21 mouse cellular contexts compared by ENCODE assay signal in the genomic region with DNA sequence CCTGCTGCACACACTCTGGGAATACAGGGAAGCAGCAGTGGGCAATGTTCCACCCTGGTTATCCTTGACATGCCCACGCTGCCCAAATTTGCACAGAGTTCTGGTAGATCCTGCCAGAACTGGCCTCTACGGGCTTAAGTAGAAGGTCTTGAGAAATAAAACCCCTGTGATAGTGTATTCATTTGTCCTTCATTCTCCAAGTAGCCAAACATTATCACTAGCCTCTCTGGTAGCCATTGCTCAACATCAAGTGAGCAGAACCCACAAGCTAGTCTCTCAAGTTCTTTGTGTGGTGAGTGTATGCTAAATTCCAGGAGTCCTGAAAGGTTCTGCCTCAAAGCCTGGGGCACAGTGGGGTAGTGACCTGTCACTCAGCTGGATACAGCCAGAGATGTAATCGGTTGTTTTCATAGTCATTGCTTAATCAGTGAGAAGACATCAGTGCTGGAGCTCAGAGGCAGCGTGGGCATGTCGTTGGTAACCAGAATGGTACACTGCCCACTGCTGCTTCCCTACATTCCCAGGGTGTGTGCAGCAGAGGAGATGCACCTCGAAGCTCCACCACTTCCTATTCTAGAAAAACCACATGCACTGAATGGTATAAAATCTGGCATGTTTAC.
A peak's percentile ranks its signal among the peaks of the same experiment; 100 is the strongest.
DNase-seq lines count a peak whose midpoint lies in the region.
"Had no signal": no experiment of that assay in that cellular context is flagged by ENCODE, and none has a peak within 500 bp of the region (broad histone marks: within the 10 kb centered on the region; RNA-seq: fewer than 3 reads in every experiment).

No protein-coding gene starts in this region.

- no peak overlapping the region for H3K4me3 ChIP-seq in brown adipose tissue, adult 24 weeks (ENCODE audit: insufficient read depth, low read depth, low read length)
- H3K4me3 ChIP-seq: embryonic facial prominence, embryonic 12.5 days; heart, embryonic 13.5 days; liver, embryonic 12.5 days; lung, embryonic 15.5 days; midbrain, embryonic 12.5 days; neural tube, embryonic 13.5 days; stomach, embryonic 15.5 days had no signal

- peak; percentile 19 to 53 for DNase-seq in left cerebral cortex, adult 18-20 months (ENCODE audit: low spot score in 2 of 2)
- DNase-seq in left cerebral cortex, adult 11 months (ENCODE audit: low spot score), result no peak
- DNase-seq in right cerebral cortex, postnatal 25 days, result peak; percentile 35
- DNase-seq in right cerebral cortex, postnatal 4 days, result no peak
- no peak for DNase-seq in thymus, postnatal 25 days
- DNase-seq in cerebellum, postnatal 10 days, result no peak
- DNase-seq: cerebellum, adult 11-12 months; gastrocnemius, postnatal 25 days; heart, postnatal 4 days; kidney, adult 8-10 months; kidney, postnatal 25 days had no signal

- no peaks in the 10 kb centered on the region for H3K4me1 ChIP-seq in brown adipose tissue, adult 24 weeks (ENCODE audit: control insufficient read depth, insufficient read depth, insufficient read length, low read length)
- H3K4me1 ChIP-seq: embryonic facial prominence, embryonic 12.5 days; heart, embryonic 13.5 days; liver, embryonic 12.5 days; lung, embryonic 15.5 days; midbrain, embryonic 12.5 days; neural tube, embryonic 13.5 days; stomach, embryonic 15.5 days had no signal

- peak overlapping the region; percentile 65 for H3K27ac ChIP-seq in brown adipose tissue, adult 24 weeks (replicated peaks; ENCODE audit: low read depth, low read length)
- H3K27ac ChIP-seq: embryonic facial prominence, embryonic 12.5 days; heart, embryonic 13.5 days; hindbrain, postnatal 0 days; liver, embryonic 12.5 days; lung, embryonic 15.5 days; macrophage; midbrain, embryonic 12.5 days; neural tube, embryonic 13.5 days; stomach, embryonic 15.5 days had no signal

Comparison
In these comparisons a context has a peak if more than half of its experiments do, and no peak if none do; other contexts are left out.
1. DNase-seq: peak in left cerebral cortex, adult 18-20 months (2 of 2) and right cerebral cortex, postnatal 25 days (single experiment); none in left cerebral cortex, adult 11 months (single experiment), right cerebral cortex, postnatal 4 days (single experiment), thymus, postnatal 25 days (single experiment) and cerebellum, postnatal 10 days (0 of 2).